Mouse (Mus musculus) C2C12 (cell line): ENCODE measurements around the gene Prkx. TPM values are rescaled to one million over a fixed set of nuclear protein-coding genes. Genes with fewer than 3 reads are reported as not detected.
A peak's percentile ranks its signal among the peaks of the same experiment; 100 is the strongest.

Experiments used
- H3K27me3 ChIP-seq: one replicate; pipeline ENCODE4 v1.6.1; 2011; ENCODE audit not compliant: control insufficient read depth, insufficient read depth, insufficient read length
- H3K36me3 ChIP-seq: one replicate; pipeline ENCODE4 v1.6.1; 2011; ENCODE audit not compliant: control insufficient read depth, insufficient read depth
- H3K4me3 ChIP-seq: one replicate; pipeline ENCODE4 v1.5.1; 2011; ENCODE audit warnings: mild to moderate bottlenecking, control low read depth; ENCODE audit not compliant: poor library complexity, insufficient read depth, severe bottlenecking
- H3K79me2 ChIP-seq: one replicate; pipeline ENCODE4 v1.6.1; 2011; ENCODE audit not compliant: control insufficient read depth, insufficient read depth
- H3K79me3 ChIP-seq: one replicate; pipeline ENCODE4 v1.6.1; 2011; ENCODE audit warnings: low read depth, control low read depth
- H3ac ChIP-seq: one replicate; pipeline ENCODE3; 2011; ENCODE audit warnings: low read depth; ENCODE audit not compliant: control insufficient read depth, insufficient read length
- CEBPB ChIP-seq: IDR thresholded peaks from one replicate; pipeline ENCODE4 v1.6.1; 2011; ENCODE audit warnings: low read depth, mild to moderate bottlenecking, control low read depth, moderate library complexity
- CTCF ChIP-seq: IDR thresholded peaks from one replicate; pipeline ENCODE4 v1.5.1; 2011; ENCODE audit not compliant: control insufficient read depth, insufficient read depth, insufficient read length
- FOSL1 ChIP-seq: IDR thresholded peaks from one replicate; pipeline ENCODE4 v1.8.0; 2011; ENCODE audit warnings: mild to moderate bottlenecking, low read length; ENCODE audit not compliant: poor library complexity, insufficient read depth, severe bottlenecking
- MAX ChIP-seq: IDR thresholded peaks from one replicate; pipeline ENCODE4 v1.6.1; 2011; ENCODE audit warnings: mild to moderate bottlenecking, control low read depth
- MYOD1 ChIP-seq: IDR thresholded peaks from one replicate; pipeline ENCODE4 v1.6.1; 2011; ENCODE audit warnings: low read depth; ENCODE audit not compliant: control insufficient read depth, insufficient read length
- MYOG ChIP-seq: IDR thresholded peaks from one replicate; pipeline ENCODE4 v1.6.1; 2011; ENCODE audit not compliant: control insufficient read depth, insufficient read length; ENCODE audit errors: extremely low read depth
- USF1 ChIP-seq: IDR thresholded peaks from one replicate; pipeline ENCODE4 v1.6.1; 2011; ENCODE audit warnings: low read depth, mild to moderate bottlenecking, control low read depth, moderate library complexity
- polyA plus RNA-seq: library from polyadenylated mRNA; unstranded; fragments of >200 nt; fragmentation: generic; extraction: Trizol; gene quantifications from one replicate; pipeline ENCODE4 v1.2.1, GENCODE M21; 2012; ENCODE audit warnings: missing spikeins

Gene Prkx
- polyA plus RNA-seq, 1 experiment, result 7.0 TPM

- TF ChIP-seq FOSL1, result no peak
- TF ChIP-seq MYOG, result no peak
- no peak for TF ChIP-seq MAX
- no peak for TF ChIP-seq MYOD1
- TF ChIP-seq USF1, result no peak
- no peak for TF ChIP-seq CTCF
- no peak for TF ChIP-seq CEBPB
- no peak overlapping the region for H3ac ChIP-seq
- H3K36me3 ChIP-seq, result peaks cover 11% of the 10 kb centered on the region
- peaks cover 22% of the 10 kb centered on the region for H3K79me3 ChIP-seq
- H3K4me3 ChIP-seq, result no peak overlapping the region
- peaks cover 48% of the 10 kb centered on the region for H3K79me2 ChIP-seq
- no peaks in the 10 kb centered on the region for H3K27me3 ChIP-seq
Observed at GRCm38 (mm10) chrX:77786354-77786753, 9.7 kb downstream of the Prkx start.

DNA sequence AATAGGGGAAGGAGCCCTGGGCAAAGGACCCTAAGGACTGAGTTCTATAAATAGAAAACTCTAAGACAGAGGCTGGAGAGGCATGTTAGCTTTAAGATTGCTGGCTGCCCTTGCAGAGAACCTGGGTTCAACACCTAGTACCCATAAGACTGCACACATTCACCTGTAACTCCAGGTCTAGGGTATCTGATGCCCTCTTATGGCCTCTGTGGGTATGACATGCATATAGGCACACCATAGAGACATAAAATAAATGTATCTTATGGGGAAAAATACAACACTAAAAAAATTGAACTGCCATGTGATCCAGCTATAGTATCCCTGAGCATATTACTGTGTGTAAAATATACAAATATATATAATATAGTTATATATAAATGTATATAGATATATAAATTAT, 18.3 kb downstream of the Prkx start:
- Histone ChIP-seq H3ac (no peak overlapping the region), H3K4me3 (no peak overlapping the region), H3K79me3 (no peaks in the 10 kb centered on the region), H3K36me3 (no peaks in the 10 kb centered on the region), H3K27me3 (no peaks in the 10 kb centered on the region), H3K79me2 (no peaks in the 10 kb centered on the region)
- TF ChIP-seq MYOD1 (no peak), MYOG (no peak), CEBPB (no peak), MAX (no peak), CTCF (no peak), FOSL1 (no peak), USF1 (no peak)

DNA sequence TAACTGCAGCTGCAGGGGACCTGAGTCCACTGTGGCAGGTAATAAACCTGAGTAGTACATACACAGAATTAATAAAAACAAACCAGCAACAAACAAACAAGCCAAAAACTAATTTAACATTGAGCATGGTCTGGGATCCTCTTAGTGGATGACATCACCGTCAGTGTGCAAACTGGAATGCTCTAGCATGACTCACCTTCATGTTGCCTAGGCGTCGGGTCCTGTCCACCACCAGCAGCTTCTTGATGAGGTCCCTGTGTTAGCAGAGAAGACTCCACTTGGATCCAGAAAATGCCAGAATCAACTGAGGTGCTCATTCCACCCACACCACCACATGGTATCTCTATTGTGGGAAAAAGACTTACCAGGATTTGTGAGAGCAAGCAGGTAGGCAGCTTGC, 30.9 kb downstream of the Prkx start:
- TF ChIP-seq MAX (no peak), MYOD1 (no peak), FOSL1 (no peak), MYOG (no peak), CTCF (no peak), CEBPB (no peak), USF1 (no peak)
- H3K79me2 ChIP-seq, result no peaks in the 10 kb centered on the region
- H3K4me3 ChIP-seq, result no peak overlapping the region
- no peak overlapping the region for H3ac ChIP-seq
- no peaks in the 10 kb centered on the region for H3K79me3 ChIP-seq
- H3K36me3 ChIP-seq, result no peaks in the 10 kb centered on the region
- no peaks in the 10 kb centered on the region for H3K27me3 ChIP-seq

GRCm38 (mm10) chrX:77744260-77744659, 51.8 kb downstream of the Prkx start:
- H3K79me3 ChIP-seq, result no peaks in the 10 kb centered on the region
- TF ChIP-seq CTCF (no peak), MYOD1 (no peak), MAX (no peak), MYOG (no peak), USF1 (no peak), FOSL1 (no peak), CEBPB (no peak)
- no peaks in the 10 kb centered on the region for H3K27me3 ChIP-seq
- no peak overlapping the region for H3K4me3 ChIP-seq
- no peak overlapping the region for H3ac ChIP-seq
- H3K36me3 ChIP-seq, result no peaks in the 10 kb centered on the region
- no peaks in the 10 kb centered on the region for H3K79me2 ChIP-seq

GRCm38 (mm10) chrX:77741383-77741782, 54.7 kb downstream of the Prkx start:
- no peak overlapping the region for H3K4me3 ChIP-seq

DNA sequence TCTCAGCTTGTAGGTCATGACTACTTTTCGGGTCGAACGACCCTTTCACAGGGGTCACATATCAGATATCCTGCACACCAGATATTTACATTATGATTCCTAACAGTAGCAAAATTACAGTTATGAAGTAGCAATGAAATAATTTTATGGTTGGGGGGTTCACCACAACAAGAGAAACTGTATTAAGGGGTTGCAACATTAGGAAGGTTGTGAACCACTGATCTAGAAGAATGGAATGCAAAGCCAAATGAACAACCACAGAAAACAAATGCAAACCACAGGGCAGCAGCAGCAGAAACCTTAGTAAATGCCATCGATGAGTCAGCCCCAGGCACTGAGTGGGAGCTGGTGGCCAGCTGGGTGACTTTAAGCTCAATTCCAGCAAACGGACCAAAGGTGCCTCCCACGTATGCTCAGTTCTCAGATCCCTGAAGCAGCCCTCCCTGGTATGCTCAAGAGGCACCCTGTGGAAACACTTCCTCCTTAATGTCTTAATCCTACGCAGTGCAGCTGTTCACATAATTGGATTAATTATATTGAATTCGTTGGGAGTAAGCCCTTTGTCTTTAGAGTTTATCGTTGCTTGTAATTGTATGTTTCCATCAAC, 62.0 kb downstream of the Prkx start:
- H3K27me3 ChIP-seq, result no peaks in the 10 kb centered on the region
- no peak overlapping the region for H3ac ChIP-seq
- H3K79me3 ChIP-seq, result no peaks in the 10 kb centered on the region
- TF ChIP-seq CTCF (no peak), MYOG (no peak), FOSL1 (peak; percentile 26), MYOD1 (peak; percentile 22), CEBPB (peak; percentile 77), USF1 (no peak)
- no peaks in the 10 kb centered on the region for H3K79me2 ChIP-seq
- H3K36me3 ChIP-seq, result no peaks in the 10 kb centered on the region
- no peak overlapping the region for H3K4me3 ChIP-seq

More at GRCm38 (mm10) chrX:77741383-77741782, 54.7 kb downstream of the Prkx start:
- no peaks in the 10 kb centered on the region for H3K79me2 ChIP-seq
- no peaks in the 10 kb centered on the region for H3K36me3 ChIP-seq
- H3K27me3 ChIP-seq, result no peaks in the 10 kb centered on the region
- TF ChIP-seq CTCF (no peak), FOSL1 (no peak), MYOD1 (no peak), USF1 (no peak), CEBPB (no peak), MAX (no peak), MYOG (no peak)
- no peaks in the 10 kb centered on the region for H3K79me3 ChIP-seq
- H3ac ChIP-seq, result no peak overlapping the region
